Mouse (Mus musculus): ENCODE data around the gene Pald1.

GRCm38 (mm10) chr10:61386284-61386683 is 3.0 kb upstream of the Pald1 start:
- TF ChIP-seq CTCF (IDR thresholded peaks at IDR 0.05; ENCODE audit: control insufficient read depth, insufficient read depth, insufficient read length) (no peak), MAX (IDR thresholded peaks at IDR 0.05) (no peak), USF1 (IDR thresholded peaks at IDR 0.05; ENCODE audit: low read depth) (no peak), MYOD1 (IDR thresholded peaks at IDR 0.05; ENCODE audit: control insufficient read depth, insufficient read length, low read depth) (no peak)
